Mouse (Mus musculus): ENCODE measurements around the gene Palm2. TPM values are rescaled to one million over a fixed set of nuclear protein-coding genes. Genes with fewer than 3 reads are reported as not detected.

The Palm2 gene
- total RNA-seq, 2 experiments from 2014 or later = 47.2 to 55.0 TPM

GRCm38 (mm10) chr4:57514003-57514937 lies 80.2 kb downstream of the Palm2 start:
- DNase-seq = no peak

- no peak for DNase-seq
Observed at GRCm38 (mm10) chr4:57515356-57515755, 81.3 kb downstream of the Palm2 start.

GRCm38 (mm10) chr4:57523456-57523855 lies 89.4 kb downstream of the Palm2 start:
- no peak for DNase-seq

- DNase-seq = no peak
Observed at GRCm38 (mm10) chr4:57524461-57524860, 90.4 kb downstream of the Palm2 start.

GRCm38 (mm10) chr4:57525221-57526011 lies 91.4 kb downstream of the Palm2 start:
- DNase-seq = no peak

GRCm38 (mm10) chr4:57528296-57528695 lies 94.2 kb downstream of the Palm2 start:
- DNase-seq = no peak

GRCm38 (mm10) chr4:57533686-57534085 lies 99.6 kb downstream of the Palm2 start:
- DNase-seq = no peak

- DNase-seq = no peak
Observed at GRCm38 (mm10) chr4:57534232-57534631, 100.2 kb downstream of the Palm2 start.

GRCm38 (mm10) chr4:57535087-57535486 lies 101.0 kb downstream of the Palm2 start:
- no peak for DNase-seq

GRCm38 (mm10) chr4:57538029-57538688 lies 104.1 kb downstream of the Palm2 start:
- DNase-seq = no peak

- no peak for DNase-seq
Observed at GRCm38 (mm10) chr4:57543692-57544256, 109.7 kb downstream of the Palm2 start.

- DNase-seq = no peak
Observed at GRCm38 (mm10) chr4:57547785-57548184, 113.7 kb downstream of the Palm2 start.

- no peak for DNase-seq
Observed at GRCm38 (mm10) chr4:57550216-57550615, 116.2 kb downstream of the Palm2 start.

GRCm38 (mm10) chr4:57557102-57557501 lies 123.1 kb downstream of the Palm2 start:
- no peak for DNase-seq

GRCm38 (mm10) chr4:57559438-57559837 lies 125.4 kb downstream of the Palm2 start:
- no peak for DNase-seq

GRCm38 (mm10) chr4:57560010-57560409 lies 126.0 kb downstream of the Palm2 start:
- DNase-seq = no peak

- DNase-seq = peak; percentile 35 to 37
Observed at GRCm38 (mm10) chr4:57561055-57561454, 127.0 kb downstream of the Palm2 start.

- DNase-seq = no peak
Observed at GRCm38 (mm10) chr4:57565283-57565682, 131.2 kb downstream of the Palm2 start.

- no peak for DNase-seq
Observed at GRCm38 (mm10) chr4:57565811-57566210, 131.8 kb downstream of the Palm2 start.

GRCm38 (mm10) chr4:57567666-57568206 lies 133.7 kb downstream of the Palm2 start, which contains the start of gene Pakap:
TSS of gene Pakap (plus strand) at chr4:57568179.
- peak; percentile 76 for DNase-seq

GRCm38 (mm10) chr4:57568268-57569068 lies 134.4 kb downstream of the Palm2 start:
- no peak for DNase-seq
